Mouse (Mus musculus) embryonic facial prominence, embryonic 15.5 days (tissue): ENCODE measurements around the gene Lcor. TPM values are rescaled to one million over a fixed set of nuclear protein-coding genes. Genes with fewer than 3 reads are reported as not detected.

Source experiments
- ATAC-seq: fragments of 200-750 bp; cut with Nextera tagmentation; 2 replicates; pipeline ENCODE4 v1.8.0; 2017; ENCODE audit warnings: low read depth, moderate TSS enrichment; ENCODE audit not compliant: insufficient number of reproducible peaks, low FRiP score, low TSS enrichment
- H3K27ac ChIP-seq: fragments of 300-500 bp; sonication (generic); replicated peaks from 2 replicates; pipeline ENCODE4 v1.5.1; 2015; ENCODE audit warnings: mild to moderate bottlenecking, inconsistent platforms
- H3K27me3 ChIP-seq: fragments of 300-500 bp; sonication (generic); 2 replicates; pipeline ENCODE4 v1.6.1; 2015; ENCODE audit warnings: inconsistent platforms
- H3K36me3 ChIP-seq: fragments of 300-500 bp; sonication (generic); 2 replicates; pipeline ENCODE4 v1.6.1; 2015; ENCODE audit warnings: mild to moderate bottlenecking, inconsistent platforms
- H3K4me1 ChIP-seq: fragments of 300-500 bp; sonication (generic); 2 replicates; pipeline ENCODE4 v1.6.1; 2015; ENCODE audit warnings: inconsistent platforms
- H3K4me2 ChIP-seq: fragments of 300-500 bp; sonication (generic); replicated peaks from 2 replicates; pipeline ENCODE4 v1.6.1; 2015; ENCODE audit warnings: mild to moderate bottlenecking, inconsistent platforms
- H3K4me3 ChIP-seq: fragments of 300-500 bp; sonication (generic); replicated peaks from 2 replicates; pipeline ENCODE4 v1.5.1; 2015; ENCODE audit warnings: mild to moderate bottlenecking, inconsistent platforms
- H3K9ac ChIP-seq: fragments of 300-500 bp; sonication (generic); 2 replicates; pipeline ENCODE4 v1.6.1; 2015; ENCODE audit warnings: inconsistent platforms
- H3K9me3 ChIP-seq: fragments of 300-500 bp; sonication (generic); replicated peaks from 2 replicates; pipeline ENCODE4 v1.6.1; 2016; ENCODE audit warnings: inconsistent platforms
- WGBS: fragments of 180-500 bp; shearing (Covaris S2); methylation state at CpG from one replicate; pipeline ENCODE4 v1.1.7; 2015; 5-methylcytosine and 5-hydroxymethylcytosine counted together
- polyA plus RNA-seq: library from polyadenylated mRNA; unstranded; fragments of >200 nt; fragmentation: Nextera tagmentation; extraction: Ambion mirVana; gene quantifications from 2 replicates; pipeline ENCODE4 v1.2.1, GENCODE M21; 2015

Gene Lcor
- polyA plus RNA-seq, 1 experiment from 2014 or later: 10.0 TPM

GRCm38 (mm10) chr19:41515549-41515948, 33.1 kb downstream of the Lcor start:
- H3K27ac ChIP-seq: no peak overlapping the region
- H3K27me3 ChIP-seq: no peaks in the 10 kb centered on the region
- no peak for ATAC-seq
- H3K4me1 ChIP-seq: no peaks in the 10 kb centered on the region
- no peak overlapping the region for H3K4me2 ChIP-seq
- no peak overlapping the region for H3K4me3 ChIP-seq
- 73% methylated on average over 1 of the region's 1 CpGs for WGBS
- no peaks in the 10 kb centered on the region for H3K36me3 ChIP-seq
- H3K9ac ChIP-seq: no peak overlapping the region
- H3K9me3 ChIP-seq: no peaks in the 10 kb centered on the region

- Histone ChIP-seq H3K9ac (no peak overlapping the region), H3K27ac (no peak overlapping the region), H3K9me3 (no peaks in the 10 kb centered on the region), H3K4me2 (no peak overlapping the region), H3K4me3 (no peak overlapping the region), H3K27me3 (no peaks in the 10 kb centered on the region), H3K4me1 (no peaks in the 10 kb centered on the region), H3K36me3 (no peaks in the 10 kb centered on the region)
- no peak for ATAC-seq
- 92% methylated on average over 3 of the region's 3 CpGs for WGBS
Observed at GRCm38 (mm10) chr19:41517006-41517405, 34.6 kb downstream of the Lcor start.

GRCm38 (mm10) chr19:41519121-41519520, 36.7 kb downstream of the Lcor start:
- 81% methylated on average over 6 of the region's 6 CpGs for whole genome bisulfite sequencing
- H3K4me3 ChIP-seq: no peak overlapping the region
- H3K27me3 ChIP-seq: no peaks in the 10 kb centered on the region
- ATAC-seq: no peak
- peaks cover 10% of the 10 kb centered on the region; the same call in 1 of the 2 replicates for H3K4me1 ChIP-seq
- H3K9ac ChIP-seq: no peak overlapping the region
- no peaks in the 10 kb centered on the region for H3K9me3 ChIP-seq
- no peak overlapping the region for H3K27ac ChIP-seq
- no peak overlapping the region for H3K4me2 ChIP-seq
- H3K36me3 ChIP-seq: no peaks in the 10 kb centered on the region

GRCm38 (mm10) chr19:41522246-41522645, 39.8 kb downstream of the Lcor start:
- Histone ChIP-seq H3K36me3 (no peaks in the 10 kb centered on the region), H3K9ac (no peak overlapping the region), H3K27me3 (no peaks in the 10 kb centered on the region), H3K4me1 (peaks cover 11% of the 10 kb centered on the region; the same call in 1 of the 2 replicates), H3K4me3 (no peak overlapping the region), H3K27ac (no peak overlapping the region), H3K4me2 (no peak overlapping the region), H3K9me3 (no peaks in the 10 kb centered on the region)
- 66% methylated on average over 2 of the region's 2 CpGs for WGBS
- no peak for ATAC-seq

- 57% methylated on average over 3 of the region's 3 CpGs for WGBS
- H3K4me3 ChIP-seq: no peak overlapping the region
- H3K9ac ChIP-seq: no peak overlapping the region
- no peaks in the 10 kb centered on the region for H3K27me3 ChIP-seq
- H3K36me3 ChIP-seq: no peaks in the 10 kb centered on the region
- no peak overlapping the region for H3K27ac ChIP-seq
- H3K4me1 ChIP-seq: peaks cover 11% of the 10 kb centered on the region; the same call in 1 of the 2 replicates
- no peak for ATAC-seq
- no peak overlapping the region for H3K4me2 ChIP-seq
- no peaks in the 10 kb centered on the region for H3K9me3 ChIP-seq
Observed at GRCm38 (mm10) chr19:41523798-41524563, 41.5 kb downstream of the Lcor start.

GRCm38 (mm10) chr19:41529169-41529568, 46.7 kb downstream of the Lcor start:
- Histone ChIP-seq H3K27me3 (no peaks in the 10 kb centered on the region), H3K4me3 (no peak overlapping the region), H3K9me3 (no peaks in the 10 kb centered on the region), H3K4me1 (0 out of 2 replicates have a peak, but pooled peaks cover under 1% of the 10 kb centered on the region), H3K4me2 (no peak overlapping the region), H3K36me3 (no peaks in the 10 kb centered on the region), H3K9ac (no peak overlapping the region), H3K27ac (no peak overlapping the region)
- no peak for ATAC-seq
- WGBS: 88% methylated on average over 3 of the region's 3 CpGs

GRCm38 (mm10) chr19:41534021-41534420, 51.6 kb downstream of the Lcor start:
- H3K27me3 ChIP-seq: no peaks in the 10 kb centered on the region
- 81% methylated on average over 3 of the region's 3 CpGs for WGBS
- no peaks in the 10 kb centered on the region for H3K9me3 ChIP-seq

GRCm38 (mm10) chr19:41556981-41557380, 74.5 kb downstream of the Lcor start:
- Histone ChIP-seq H3K4me3 (no peak overlapping the region), H3K36me3 (peaks cover 24% of the 10 kb centered on the region), H3K4me1 (no peaks in the 10 kb centered on the region), H3K27me3 (no peaks in the 10 kb centered on the region), H3K9me3 (no peaks in the 10 kb centered on the region), H3K9ac (no peak overlapping the region), H3K27ac (no peak overlapping the region), H3K4me2 (no peak overlapping the region)
- ATAC-seq: no peak
- 77% methylated on average over 4 of the region's 4 CpGs for WGBS

More at GRCm38 (mm10) chr19:41534021-41534420, 51.6 kb downstream of the Lcor start:
- no peaks in the 10 kb centered on the region for H3K4me1 ChIP-seq
- H3K27ac ChIP-seq: no peak overlapping the region
- H3K4me2 ChIP-seq: no peak overlapping the region
- no peak overlapping the region for H3K9ac ChIP-seq
- no peaks in the 10 kb centered on the region for H3K36me3 ChIP-seq
- no peak for ATAC-seq
- no peak overlapping the region for H3K4me3 ChIP-seq

GRCm38 (mm10) chr19:41557491-41557890, 75.1 kb downstream of the Lcor start:
- no peak overlapping the region for H3K4me3 ChIP-seq
- WGBS: 81% methylated on average over 4 of the region's 4 CpGs
- H3K9ac ChIP-seq: no peak overlapping the region
- no peak overlapping the region for H3K27ac ChIP-seq
- H3K27me3 ChIP-seq: no peaks in the 10 kb centered on the region
- H3K4me2 ChIP-seq: no peak overlapping the region
- no peak for ATAC-seq
- H3K9me3 ChIP-seq: no peaks in the 10 kb centered on the region
- peaks cover 21% of the 10 kb centered on the region for H3K36me3 ChIP-seq
- no peaks in the 10 kb centered on the region for H3K4me1 ChIP-seq

- Histone ChIP-seq H3K36me3 (peaks cover 19% of the 10 kb centered on the region), H3K4me3 (no peak overlapping the region)
- no peak for ATAC-seq
Observed at GRCm38 (mm10) chr19:41558891-41559486, 76.6 kb downstream of the Lcor start.

GRCm38 (mm10) chr19:41560856-41561255, 78.4 kb downstream of the Lcor start:
- H3K36me3 ChIP-seq: peaks cover 14% of the 10 kb centered on the region
- no peak overlapping the region for H3K4me3 ChIP-seq
- no peaks in the 10 kb centered on the region for H3K27me3 ChIP-seq
- ATAC-seq: no peak
- no peak overlapping the region for H3K9ac ChIP-seq
- no peak overlapping the region for H3K4me2 ChIP-seq
- no peaks in the 10 kb centered on the region for H3K4me1 ChIP-seq
- H3K27ac ChIP-seq: no peak overlapping the region
- WGBS: 85% methylated on average over 3 of the region's 3 CpGs
- H3K9me3 ChIP-seq: no peaks in the 10 kb centered on the region

More at GRCm38 (mm10) chr19:41558891-41559486, 76.6 kb downstream of the Lcor start:
- no peak overlapping the region for H3K4me2 ChIP-seq
- H3K9ac ChIP-seq: no peak overlapping the region
- no peaks in the 10 kb centered on the region for H3K4me1 ChIP-seq
- 81% methylated on average over 9 of the region's 9 CpGs for WGBS
- H3K27ac ChIP-seq: no peak overlapping the region
- no peaks in the 10 kb centered on the region for H3K9me3 ChIP-seq
- H3K27me3 ChIP-seq: no peaks in the 10 kb centered on the region
